Mouse (Mus musculus): ENCODE results near the gene Htr1d. TPM values are rescaled to one million over a fixed set of nuclear protein-coding genes. Genes with fewer than 3 reads are reported as not detected.

Gene Htr1d
- polyA plus RNA-seq, 1 experiment from 2014 or later, result 0.21 TPM

DNA sequence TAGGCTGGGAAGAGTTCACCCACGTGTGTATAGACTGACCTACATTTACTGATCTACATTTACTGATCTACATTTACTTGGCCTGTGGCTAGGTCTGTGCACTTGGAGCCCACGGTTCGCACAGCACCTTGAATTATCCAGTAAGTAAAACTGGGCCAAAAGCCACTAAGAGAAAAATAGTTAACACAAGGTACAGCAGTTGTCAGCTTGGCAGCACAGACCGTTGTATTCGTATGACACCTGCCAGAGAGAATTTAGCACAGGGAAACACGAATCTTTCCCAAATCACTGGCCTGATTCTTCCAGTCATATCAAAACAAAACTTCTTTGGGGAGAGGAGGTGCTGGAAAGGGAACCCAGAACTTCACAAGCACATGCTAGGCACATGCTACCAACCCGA is 35.0 kb downstream of the Htr1d start:
- no peak overlapping the region for H3K27ac ChIP-seq (ENCODE audit: low read depth, low read length)

DNA sequence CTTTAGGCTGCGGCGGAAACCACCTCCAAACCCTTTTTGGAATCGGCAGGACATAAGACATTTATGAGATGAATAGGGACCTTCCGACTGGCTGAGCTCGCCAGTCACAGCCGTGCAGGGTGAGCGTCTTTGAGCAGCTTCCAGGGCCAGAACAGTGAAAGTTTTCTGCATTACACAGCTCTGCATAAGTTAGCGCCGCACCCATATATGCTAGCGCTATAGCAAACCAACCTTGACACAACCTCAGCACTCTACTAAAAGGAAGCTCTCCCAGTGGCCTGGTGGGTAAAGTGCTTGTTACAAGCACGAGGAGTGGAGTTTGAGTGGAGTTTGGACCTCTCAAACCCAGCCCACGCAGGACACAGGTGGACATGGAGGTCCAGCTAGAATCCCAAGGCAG is 35.9 kb downstream of the Htr1d start:
- H3K27ac ChIP-seq (ENCODE audit: low read depth, low read length), result no peak overlapping the region
- H3K9me3 ChIP-seq (ENCODE audit: control insufficient read depth, low read length), result no peaks in the 10 kb centered on the region
- no peak for DNase-seq (ENCODE audit: low spot score)
- no peak overlapping the region for H3K4me2 ChIP-seq (ENCODE audit: low read depth, low read length, severe bottlenecking)
- H3K27me3 ChIP-seq (ENCODE audit: control insufficient read depth, insufficient read depth, low read length), result peaks cover 20% of the 10 kb centered on the region
- WGBS, result 85% methylated on average over 12 of the region's 12 CpGs
- no peak overlapping the region for H3K4me3 ChIP-seq (ENCODE audit: low read depth, low read length)
- H3K9ac ChIP-seq (ENCODE audit: low read length), result no peak overlapping the region
- H3K36me3 ChIP-seq (ENCODE audit: control insufficient read depth, insufficient read depth, low read length), result no peaks in the 10 kb centered on the region
- ATAC-seq (replicated peaks; ENCODE audit: low FRiP score), result no peak
- peaks cover 16% of the 10 kb centered on the region for H3K4me1 ChIP-seq (replicated peaks; ENCODE audit: control insufficient read depth, insufficient read depth, low read length)

More for the DNA sequence above, 35.0 kb downstream of the Htr1d start:
- 85% methylated on average over 7 of the region's 7 CpGs for WGBS
- H3K9ac ChIP-seq (ENCODE audit: low read length), result no peak overlapping the region
- ATAC-seq (replicated peaks; ENCODE audit: low FRiP score), result no peak
- H3K9me3 ChIP-seq (ENCODE audit: control insufficient read depth, low read length), result no peaks in the 10 kb centered on the region
- no peak overlapping the region for H3K4me3 ChIP-seq (ENCODE audit: low read depth, low read length)
- H3K4me1 ChIP-seq (replicated peaks; ENCODE audit: control insufficient read depth, insufficient read depth, low read length), result peaks cover 13% of the 10 kb centered on the region
- no peaks in the 10 kb centered on the region for H3K36me3 ChIP-seq (ENCODE audit: control insufficient read depth, insufficient read depth, low read length)
- DNase-seq (ENCODE audit: low spot score), result no peak
- H3K4me2 ChIP-seq (ENCODE audit: low read depth, low read length, severe bottlenecking), result no peak overlapping the region
- H3K27me3 ChIP-seq (ENCODE audit: control insufficient read depth, insufficient read depth, low read length), result peaks cover 12% of the 10 kb centered on the region

DNA sequence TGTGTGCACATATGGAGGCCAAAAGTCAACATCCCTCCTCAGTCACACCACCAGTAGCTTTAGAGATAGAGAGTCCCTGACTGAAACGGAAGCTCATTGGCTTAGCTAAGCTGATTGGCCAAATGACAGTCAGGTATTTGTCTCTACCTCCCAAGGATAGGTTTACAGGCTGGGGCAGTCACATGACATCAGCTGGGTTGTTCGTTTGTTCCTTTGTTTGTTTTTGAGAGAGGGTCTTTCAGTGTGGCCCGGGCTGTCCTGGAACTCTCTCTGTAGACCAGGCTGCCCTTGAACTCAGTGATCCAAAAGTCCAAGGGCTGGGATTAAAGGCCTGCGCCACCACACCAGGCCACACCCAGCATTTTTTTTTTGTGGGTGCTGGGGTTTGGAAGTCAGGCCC is 37.9 kb downstream of the Htr1d start:
- DNase-seq (ENCODE audit: low spot score) (no peak), ATAC-seq (replicated peaks; ENCODE audit: low FRiP score) (no peak)
- Histone ChIP-seq H3K27ac (ENCODE audit: low read depth, low read length) (no peak overlapping the region), H3K9ac (ENCODE audit: low read length) (no peak overlapping the region), H3K9me3 (ENCODE audit: control insufficient read depth, low read length) (no peaks in the 10 kb centered on the region), H3K36me3 (ENCODE audit: control insufficient read depth, insufficient read depth, low read length) (no peaks in the 10 kb centered on the region), H3K27me3 (ENCODE audit: control insufficient read depth, insufficient read depth, low read length) (peaks cover 20% of the 10 kb centered on the region), H3K4me1 (replicated peaks; ENCODE audit: control insufficient read depth, insufficient read depth, low read length) (peaks cover 16% of the 10 kb centered on the region), H3K4me3 (ENCODE audit: low read depth, low read length) (no peak overlapping the region), H3K4me2 (ENCODE audit: low read depth, low read length, severe bottlenecking) (no peak overlapping the region)
- WGBS, result 26% methylated on average over 4 of the region's 4 CpGs

DNA sequence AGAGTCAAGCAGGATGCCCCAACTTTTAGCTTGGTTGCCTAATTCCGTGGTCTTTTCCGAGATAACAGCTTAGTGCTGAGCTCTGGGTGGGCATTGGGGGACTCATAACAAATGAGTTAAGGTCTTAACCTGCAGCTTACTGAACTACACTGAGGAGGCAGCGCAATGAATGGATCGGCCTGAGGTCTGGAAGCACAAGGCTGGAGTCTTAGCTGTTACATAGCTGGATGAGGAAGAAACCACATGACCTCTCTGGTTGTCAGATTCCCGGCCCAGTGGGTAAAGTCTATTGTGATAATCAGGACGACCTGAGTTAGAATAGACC is 38.4 kb downstream of the Htr1d start:
- ATAC-seq (replicated peaks; ENCODE audit: low FRiP score) (no peak), DNase-seq (ENCODE audit: low spot score) (no peak)
- Histone ChIP-seq H3K4me2 (ENCODE audit: low read depth, low read length, severe bottlenecking) (peak overlapping the region; percentile 99), H3K27me3 (ENCODE audit: control insufficient read depth, insufficient read depth, low read length) (peaks cover 20% of the 10 kb centered on the region), H3K36me3 (ENCODE audit: control insufficient read depth, insufficient read depth, low read length) (no peaks in the 10 kb centered on the region), H3K9ac (ENCODE audit: low read length) (peak overlapping the region; percentile 81; the same call in 1 of the 2 replicates), H3K4me3 (ENCODE audit: low read depth, low read length) (peak overlapping the region; percentile 60), H3K4me1 (replicated peaks; ENCODE audit: control insufficient read depth, insufficient read depth, low read length) (peaks cover 16% of the 10 kb centered on the region), H3K9me3 (ENCODE audit: control insufficient read depth, low read length) (no peaks in the 10 kb centered on the region), H3K27ac (ENCODE audit: low read depth, low read length) (no peak overlapping the region)
- WGBS, result 8% methylated on average over 6 of the region's 6 CpGs

DNA sequence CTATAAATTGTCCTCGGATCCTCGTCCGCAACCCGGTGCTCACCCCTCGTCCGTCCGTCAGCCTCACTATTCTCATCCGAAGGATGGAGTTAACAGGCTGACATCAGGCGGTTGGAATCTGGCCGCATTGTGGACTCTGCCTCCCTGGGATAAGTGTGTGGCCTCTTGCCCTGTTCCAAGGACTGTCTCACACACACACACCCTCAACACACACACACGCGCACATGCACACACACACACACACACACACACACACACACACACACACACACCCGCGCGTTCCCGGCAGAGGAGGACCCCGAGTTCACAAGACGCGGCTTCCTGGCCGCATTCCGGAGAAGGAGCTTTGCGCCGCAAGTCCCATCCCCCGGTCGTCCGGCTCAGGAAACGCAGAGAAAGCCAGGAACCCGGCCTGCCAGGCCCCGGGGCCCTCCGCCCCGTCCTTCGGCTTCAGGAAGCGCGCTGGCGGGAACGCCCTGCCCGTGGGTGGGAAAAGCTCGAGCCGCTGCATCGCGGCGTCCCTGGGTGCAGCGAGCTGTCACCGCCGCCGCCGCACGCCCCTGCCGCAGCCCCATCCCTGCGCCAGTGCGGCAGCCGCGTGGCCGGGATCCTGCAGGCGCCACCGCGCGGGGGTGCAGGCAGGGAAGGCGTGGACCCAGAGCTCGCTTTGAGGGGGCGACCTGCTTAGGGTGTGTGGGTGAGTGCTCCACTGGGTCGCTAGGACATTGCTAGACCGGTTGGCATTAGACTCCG is 38.9 kb downstream of the Htr1d start, which contains the start of gene 6030445D17Rik:
Gene 6030445D17Rik (plus strand): TSS at position 165 of the 753 bp plus-strand sequence.
- Histone ChIP-seq H3K27ac (ENCODE audit: low read depth, low read length) (0 out of 2 replicates have a peak within 1 kb of the TSS, but pooled peaks have one; percentile 25), H3K27me3 (ENCODE audit: control insufficient read depth, insufficient read depth, low read length) (peaks cover 20% of the 10 kb centered on the region), H3K4me3 (ENCODE audit: low read depth, low read length) (peak within 1 kb of the TSS; percentile 60), H3K4me2 (ENCODE audit: low read depth, low read length, severe bottlenecking) (peak within 1 kb of the TSS; percentile 99), H3K4me1 (replicated peaks; ENCODE audit: control insufficient read depth, insufficient read depth, low read length) (peaks cover 16% of the 10 kb centered on the region), H3K36me3 (ENCODE audit: control insufficient read depth, insufficient read depth, low read length) (no peaks in the 10 kb centered on the region), H3K9ac (ENCODE audit: low read length) (peak within 1 kb of the TSS; percentile 81), H3K9me3 (ENCODE audit: control insufficient read depth, low read length) (no peaks in the 10 kb centered on the region)
- ATAC-seq (replicated peaks; ENCODE audit: low FRiP score) (peak; percentile 85), DNase-seq (ENCODE audit: low spot score) (peak; percentile 83)
- WGBS, result under 1% methylated on average over 60 of the region's 64 CpGs

DNA sequence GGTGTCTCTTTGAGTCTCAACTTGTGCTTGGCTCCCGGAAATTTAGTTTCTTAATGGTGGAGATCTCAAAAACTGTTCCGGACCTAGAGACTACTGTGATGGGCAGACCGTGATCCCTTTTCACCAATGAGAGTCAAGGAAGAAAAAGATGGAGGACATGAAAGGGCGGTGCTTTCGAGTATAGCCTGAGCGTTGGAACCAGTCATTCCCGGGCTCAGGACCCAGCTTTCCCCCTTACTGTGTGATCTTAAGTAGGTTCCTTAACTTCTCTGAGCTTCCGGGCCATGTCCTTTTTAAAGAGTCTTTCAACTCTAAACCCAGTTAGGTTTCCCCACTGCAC is 39.5 kb downstream of the Htr1d start:
- Histone ChIP-seq H3K9me3 (ENCODE audit: control insufficient read depth, low read length) (no peaks in the 10 kb centered on the region), H3K9ac (ENCODE audit: low read length) (peak overlapping the region; percentile 81), H3K4me3 (ENCODE audit: low read depth, low read length) (peak overlapping the region; percentile 60), H3K4me2 (ENCODE audit: low read depth, low read length, severe bottlenecking) (peak overlapping the region; percentile 99), H3K4me1 (replicated peaks; ENCODE audit: control insufficient read depth, insufficient read depth, low read length) (peaks cover 16% of the 10 kb centered on the region), H3K36me3 (ENCODE audit: control insufficient read depth, insufficient read depth, low read length) (no peaks in the 10 kb centered on the region), H3K27ac (ENCODE audit: low read depth, low read length) (0 out of 2 replicates have a peak overlapping the region, but pooled peaks have one; percentile 25), H3K27me3 (ENCODE audit: control insufficient read depth, insufficient read depth, low read length) (peaks cover 20% of the 10 kb centered on the region)
- ATAC-seq (replicated peaks; ENCODE audit: low FRiP score), result peak; percentile 49; the same call in 1 of the 2 replicates
- no peak for DNase-seq (ENCODE audit: low spot score)
- 2% methylated on average over 8 of the region's 8 CpGs for WGBS

DNA sequence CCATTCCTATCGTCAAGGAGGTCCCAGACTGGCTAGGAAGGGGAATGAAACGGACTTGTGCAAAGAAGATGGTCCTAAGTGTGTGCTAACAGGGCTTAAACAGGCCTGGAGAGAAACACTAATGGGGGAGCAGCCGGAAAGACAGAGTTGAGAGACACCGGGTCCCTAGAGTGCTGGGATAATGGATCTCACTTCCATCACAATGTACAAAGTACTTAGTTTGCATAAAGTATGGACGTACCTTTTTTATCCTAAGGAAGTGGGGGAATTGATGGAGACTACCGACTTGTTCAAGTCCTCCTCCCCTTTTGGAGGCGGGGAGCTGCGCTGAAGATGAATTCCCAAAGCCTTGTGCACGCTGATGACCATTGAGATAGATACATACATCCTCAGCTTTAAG is 40.1 kb downstream of the Htr1d start:
- peak overlapping the region; percentile 99 for H3K4me2 ChIP-seq (ENCODE audit: low read depth, low read length, severe bottlenecking)
- H3K4me3 ChIP-seq (ENCODE audit: low read depth, low read length), result no peak overlapping the region
- peaks cover 20% of the 10 kb centered on the region for H3K27me3 ChIP-seq (ENCODE audit: control insufficient read depth, insufficient read depth, low read length)
- peaks cover 16% of the 10 kb centered on the region for H3K4me1 ChIP-seq (replicated peaks; ENCODE audit: control insufficient read depth, insufficient read depth, low read length)
- H3K36me3 ChIP-seq (ENCODE audit: control insufficient read depth, insufficient read depth, low read length), result no peaks in the 10 kb centered on the region
- DNase-seq (ENCODE audit: low spot score) (no peak), ATAC-seq (replicated peaks; ENCODE audit: low FRiP score) (no peak)
- no peak overlapping the region for H3K27ac ChIP-seq (ENCODE audit: low read depth, low read length)
- 12% methylated on average over 9 of the region's 9 CpGs for WGBS
- H3K9ac ChIP-seq (ENCODE audit: low read length), result no peak overlapping the region; the same call in 1 of the 2 replicates
- H3K9me3 ChIP-seq (ENCODE audit: control insufficient read depth, low read length), result no peaks in the 10 kb centered on the region

DNA sequence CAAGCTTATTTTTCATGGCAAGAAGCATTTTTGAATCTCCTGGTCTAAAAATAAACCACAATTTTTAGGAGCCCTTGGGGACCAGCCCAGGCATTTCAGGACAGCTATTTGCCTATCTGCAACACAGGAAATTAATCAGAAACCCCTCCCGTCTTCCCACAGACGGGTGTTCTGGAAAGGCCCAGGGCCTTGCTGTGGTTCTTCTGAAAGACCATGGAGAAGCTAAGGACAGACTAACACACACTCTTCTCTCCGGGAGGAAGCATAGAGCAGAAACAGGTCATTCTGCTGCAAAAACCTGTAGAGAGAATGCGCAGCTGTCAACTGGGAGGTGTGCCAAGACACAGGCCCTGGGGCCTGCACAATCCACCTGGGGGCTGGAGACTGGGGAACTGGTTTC is 42.9 kb downstream of the Htr1d start:
- no peak for ATAC-seq (replicated peaks; ENCODE audit: low FRiP score)
- 79% methylated on average over 4 of the region's 4 CpGs for WGBS
- Histone ChIP-seq H3K36me3 (ENCODE audit: control insufficient read depth, insufficient read depth, low read length) (no peaks in the 10 kb centered on the region), H3K4me3 (ENCODE audit: low read depth, low read length) (no peak overlapping the region), H3K9me3 (ENCODE audit: control insufficient read depth, low read length) (no peaks in the 10 kb centered on the region), H3K9ac (ENCODE audit: low read length) (no peak overlapping the region), H3K27ac (ENCODE audit: low read depth, low read length) (no peak overlapping the region), H3K27me3 (ENCODE audit: control insufficient read depth, insufficient read depth, low read length) (peaks cover 17% of the 10 kb centered on the region), H3K4me1 (replicated peaks; ENCODE audit: control insufficient read depth, insufficient read depth, low read length) (peaks cover 19% of the 10 kb centered on the region), H3K4me2 (ENCODE audit: low read depth, low read length, severe bottlenecking) (no peak overlapping the region)
- no peak for DNase-seq (ENCODE audit: low spot score)

Measured in forebrain, embryonic 11.5 days (tissue).